ENCODE assay signal across 20 mouse cellular contexts in the genomic region with DNA sequence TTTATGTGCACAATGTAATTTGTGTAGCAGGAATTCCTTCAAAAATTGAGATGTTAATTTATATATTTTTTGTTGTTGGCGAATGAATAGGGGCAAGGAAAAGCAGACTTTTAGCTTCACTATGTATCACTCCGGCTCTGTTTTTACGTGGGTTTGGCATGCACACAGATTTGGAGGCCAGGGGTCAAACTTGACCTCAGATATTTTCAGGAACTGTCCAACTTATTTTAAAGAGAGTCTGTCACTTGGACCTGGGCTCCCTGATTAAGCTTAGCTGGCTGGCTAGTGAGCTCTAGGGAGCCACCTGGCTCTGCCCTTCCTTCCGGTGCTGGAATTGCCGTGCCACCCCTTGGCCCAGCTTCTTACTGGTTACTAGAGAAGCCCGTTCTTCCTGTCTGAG. TPM values are rescaled to one million over a fixed set of nuclear protein-coding genes. Genes with fewer than 3 reads are reported as not detected.
DNase-seq lines count a peak whose midpoint lies in the region; ATAC-seq lines count a peak whose summit lies in the region.
"Had no signal": no experiment of that assay in that cellular context is flagged by ENCODE, and none has a peak within 500 bp of the region (broad histone marks: within the 10 kb centered on the region; RNA-seq: fewer than 3 reads in every experiment).

No protein-coding gene starts in this region.

- H3K4me2 ChIP-seq in midbrain, embryonic 12.5 days (replicated peaks) = 0 out of 2 replicates have a peak overlapping the region, but pooled peaks have one; percentile 10
- H3K4me2 ChIP-seq in midbrain, embryonic 15.5 days = no peak overlapping the region
- H3K4me2 ChIP-seq: embryonic facial prominence, embryonic 12.5 days; forebrain, embryonic 15.5 days; heart, embryonic 11.5 days; heart, embryonic 15.5 days; hindbrain, embryonic 14.5 days; intestine, embryonic 15.5 days had no signal

- no peak overlapping the region for H3K4me3 ChIP-seq in midbrain, embryonic 12.5 days
- no peak overlapping the region for H3K4me3 ChIP-seq in midbrain, embryonic 15.5 days
- H3K4me3 ChIP-seq in midbrain, embryonic 10.5 days = no peak overlapping the region
- H3K4me3 ChIP-seq: embryonic facial prominence, embryonic 12.5 days; forebrain, embryonic 15.5 days; heart, adult 2 months; heart, embryonic 15.5 days; hindbrain, embryonic 10.5 days; intestine, embryonic 15.5 days had no signal

- H3K27ac ChIP-seq in midbrain, embryonic 12.5 days (replicated peaks) = no peak overlapping the region
- H3K27ac ChIP-seq in midbrain, embryonic 15.5 days = no peak overlapping the region
- no peak overlapping the region for H3K27ac ChIP-seq in midbrain, embryonic 10.5 days (replicated peaks)
- H3K27ac ChIP-seq: embryonic facial prominence, embryonic 12.5 days; forebrain, embryonic 15.5 days; heart, adult 2 months; heart, embryonic 15.5 days; hindbrain, embryonic 10.5 days; hindbrain, embryonic 14.5 days; intestine, embryonic 15.5 days had no signal

- WGBS in midbrain, embryonic 12.5 days = 51% methylated on average over 6 of the region's 6 CpGs
- WGBS in midbrain, embryonic 15.5 days = 50% methylated on average over 6 of the region's 6 CpGs
- 76% methylated on average over 6 of the region's 6 CpGs for WGBS in midbrain, embryonic 10.5 days

- peak; percentile 13 for DNase-seq in adrenal gland, postnatal 10 days
- DNase-seq in adrenal gland, postnatal 25 days = no peak
- peak; percentile 10 for DNase-seq in gastrocnemius, postnatal 14 days
- DNase-seq in gastrocnemius, adult 18-20 months (ENCODE audit: low spot score) = no peak
- DNase-seq in midbrain, embryonic 10.5 days (ENCODE audit: low spot score) = no peak
- DNase-seq: adrenal gland, adult 8-10 months; cerebellum, adult 2 months; cerebellum, postnatal 10 days; gastrocnemius, postnatal 25 days; heart, adult 2 months; kidney, adult 18-20 months had no signal

- no peaks in the 10 kb centered on the region for H3K9me3 ChIP-seq in midbrain, embryonic 12.5 days
- no peaks in the 10 kb centered on the region for H3K9me3 ChIP-seq in midbrain, embryonic 15.5 days
- H3K9me3 ChIP-seq in midbrain, embryonic 10.5 days (replicated peaks) = no peaks in the 10 kb centered on the region
- H3K9me3 ChIP-seq: embryonic facial prominence, embryonic 12.5 days; forebrain, embryonic 15.5 days; heart, embryonic 15.5 days; hindbrain, embryonic 10.5 days; intestine, embryonic 15.5 days had no signal

- no peak for ATAC-seq in midbrain, embryonic 12.5 days (ENCODE audit: low FRiP score, low read depth)
- ATAC-seq in midbrain, embryonic 15.5 days (replicated peaks) = no peak
- ATAC-seq: forebrain, embryonic 15.5 days; intestine, embryonic 15.5 days had no signal

- intact Hi-C loops in gastrocnemius, postnatal 14 days (cut with DNase I; ENCODE audit: low total_unique reads) = no loop called here

- H3K4me1 ChIP-seq in midbrain, embryonic 12.5 days = peaks cover 16% of the 10 kb centered on the region
- peaks cover 24% of the 10 kb centered on the region for H3K4me1 ChIP-seq in midbrain, embryonic 15.5 days
- peaks cover 42% of the 10 kb centered on the region for H3K4me1 ChIP-seq in midbrain, embryonic 10.5 days
- H3K4me1 ChIP-seq: embryonic facial prominence, embryonic 12.5 days had no signal

- peaks cover 6% of the 10 kb centered on the region for H3K27me3 ChIP-seq in midbrain, embryonic 12.5 days
- H3K27me3 ChIP-seq in midbrain, embryonic 15.5 days (replicated peaks) = no peaks in the 10 kb centered on the region
- peaks cover 14% of the 10 kb centered on the region for H3K27me3 ChIP-seq in midbrain, embryonic 10.5 days (ENCODE audit: low read depth, poor library complexity, severe bottlenecking)
- H3K27me3 ChIP-seq: forebrain, embryonic 15.5 days; heart, embryonic 15.5 days; intestine, embryonic 15.5 days had no signal

- no peak overlapping the region for H3K9ac ChIP-seq in midbrain, embryonic 12.5 days (replicated peaks)
- H3K9ac ChIP-seq in midbrain, embryonic 15.5 days = no peak overlapping the region
- H3K9ac ChIP-seq: embryonic facial prominence, embryonic 12.5 days; forebrain, embryonic 15.5 days; heart, embryonic 15.5 days; hindbrain, embryonic 14.5 days; intestine, embryonic 15.5 days had no signal

- no peaks in the 10 kb centered on the region for H3K36me3 ChIP-seq in midbrain, embryonic 12.5 days
- no peaks in the 10 kb centered on the region for H3K36me3 ChIP-seq in midbrain, embryonic 15.5 days (replicated peaks)
- no peaks in the 10 kb centered on the region for H3K36me3 ChIP-seq in midbrain, embryonic 10.5 days
- H3K36me3 ChIP-seq: embryonic facial prominence, embryonic 12.5 days; forebrain, embryonic 15.5 days; heart, embryonic 15.5 days; hindbrain, embryonic 10.5 days; intestine, embryonic 15.5 days had no signal

RNA-seq across cellular contexts. Expression of a gene that starts 2.2 kb away (rescaled TPM):
- 10 to 100 TPM; 14.4 to 14.9 TPM for total RNA-seq in adrenal gland, postnatal 10 days (2021)
- total RNA-seq in adrenal gland, postnatal 25 days (2021) = 15.4 and 21.5 TPM in 2 replicates
- 1 to 10 TPM; 3.9 to 5.9 TPM for total RNA-seq in gastrocnemius, postnatal 14 days (2021)
- 1 to 10 TPM; 1.6 to 1.8 TPM for total RNA-seq in gastrocnemius, adult 18-20 months (2021)
- 30.1 and 39.5 TPM in 2 replicates for polyA plus RNA-seq in midbrain, embryonic 12.5 days (2016; fragmentation: Nextera tagmentation; extraction: Ambion mirVana)
- 25.1 and 29.7 TPM in 2 replicates for polyA plus RNA-seq in midbrain, embryonic 15.5 days (2015; fragmentation: Nextera tagmentation; extraction: Ambion mirVana)
- 13.3 and 15.6 TPM in 2 replicates for polyA plus RNA-seq in midbrain, embryonic 10.5 days (2016; fragmentation: Nextera tagmentation; extraction: Ambion mirVana)

Comparison
In these comparisons a context has a peak if more than half of its experiments do, and no peak if none do; other contexts are left out.
1. DNase-seq: peak in adrenal gland, postnatal 10 days (single experiment) and gastrocnemius, postnatal 14 days (single experiment); none in adrenal gland, postnatal 25 days (single experiment), gastrocnemius, adult 18-20 months (single experiment) and midbrain, embryonic 10.5 days (single experiment).